Mouse (Mus musculus) CH12.LX (cell line): ENCODE results near the gene Spata20. TPM values are rescaled to one million over a fixed set of nuclear protein-coding genes. Genes with fewer than 3 reads are reported as not detected.

Experiments used
- DNase-seq: peaks from one replicate; pipeline ENCODE4 v3.0.0-alpha.2; 2013; ENCODE audit errors: extremely low read depth
- H3K27ac ChIP-seq: 2 replicates; pipeline ENCODE4 v1.5.1; 2012; ENCODE audit warnings: low read depth, mild to moderate bottlenecking, control low read depth, moderate library complexity; ENCODE audit not compliant: insufficient read depth
- H3K27me3 ChIP-seq: replicated peaks from 2 replicates; pipeline ENCODE3; 2012; ENCODE audit warnings: inconsistent platforms
- H3K36me3 ChIP-seq, 2 experiments: replicated peaks in 1 of 2; 2 replicates each; pipeline versions ENCODE3 to v1.6.1; 2012; ENCODE audit warnings: inconsistent platforms in 1 of 2, low read length in 1 of 2, mild to moderate bottlenecking in 1 of 2, mixed read lengths in 1 of 2, moderate library complexity in 1 of 2; ENCODE audit not compliant: control insufficient read depth in 1 of 2, insufficient read depth in 1 of 2
- H3K4me1 ChIP-seq, 2 experiments: 2 replicates each; pipeline ENCODE4 v1.6.1; 2012; ENCODE audit warnings: inconsistent platforms in 1 of 2, moderate library complexity in 1 of 2; ENCODE audit not compliant: insufficient read depth in 2 of 2, control insufficient read depth in 1 of 2
- H3K4me2 ChIP-seq: 2 replicates; pipeline ENCODE4 v1.6.1; 2012; ENCODE audit warnings: low read depth, mild to moderate bottlenecking, control low read depth; ENCODE audit not compliant: poor library complexity, insufficient read depth, severe bottlenecking
- H3K4me3 ChIP-seq, 3 experiments: fragments of 150-350 bp in 1 of 3; sonication (generic) in 1 of 3; replicated peaks in 1 of 3; 2 replicates each; pipeline versions ENCODE3 to v1.5.1; 2011 to 2012; ENCODE audit warnings: low read depth in 2 of 3, low read length in 2 of 3, mild to moderate bottlenecking in 2 of 3, moderate library complexity in 2 of 3, control low read depth in 1 of 3, improper control_type of control experiment in 1 of 3, inconsistent platforms in 1 of 3, mixed read lengths in 1 of 3; ENCODE audit not compliant: poor library complexity in 1 of 3
- H3K79me2 ChIP-seq: replicated peaks from 2 replicates; pipeline ENCODE4 v1.6.1; 2012; ENCODE audit warnings: mild to moderate bottlenecking, moderate library complexity; ENCODE audit not compliant: control insufficient read depth, poor library complexity, insufficient read depth, severe bottlenecking; ENCODE audit errors: extremely low read depth
- H3K9ac ChIP-seq: 2 replicates; pipeline ENCODE4 v1.6.1; 2012; ENCODE audit warnings: low read depth, mild to moderate bottlenecking, control low read depth, moderate library complexity; ENCODE audit not compliant: insufficient read depth
- H3K9me3 ChIP-seq: replicated peaks from 2 replicates; pipeline ENCODE3; 2012; ENCODE audit warnings: low read length, inconsistent platforms, mixed read lengths
- BHLHE40 ChIP-seq: IDR thresholded peaks from 2 replicates; pipeline ENCODE4 v1.6.1; 2011; ENCODE audit warnings: mild to moderate bottlenecking, low read depth, low read length, improper control_type of control experiment
- CHD1 ChIP-seq: IDR thresholded peaks from 2 replicates; pipeline ENCODE4 v1.6.1; 2012; ENCODE audit warnings: low read depth, low read length, improper control_type of control experiment, inconsistent platforms
- CTCF ChIP-seq, 2 experiments: IDR thresholded peaks in 1 of 2; conservative IDR thresholded peaks in 1 of 2; 2 replicates each; pipeline ENCODE4 v1.5.1; 2011 to 2012; ENCODE audit warnings: low read depth in 2 of 2, low read length in 2 of 2, improper control_type of control experiment in 1 of 2, inconsistent platforms in 1 of 2, mild to moderate bottlenecking in 1 of 2, moderate library complexity in 1 of 2
- E2F4 ChIP-seq: IDR thresholded peaks from 2 replicates; pipeline ENCODE4 v1.6.1; 2011; ENCODE audit warnings: low read depth, low read length, improper control_type of control experiment; ENCODE audit not compliant: insufficient replicate concordance
- EP300 ChIP-seq: IDR thresholded peaks from 2 replicates; pipeline ENCODE4 v1.6.1; 2011; ENCODE audit warnings: low read length, improper control_type of control experiment
- GABPA ChIP-seq: IDR thresholded peaks from 2 replicates; pipeline ENCODE4 v1.6.1; 2012; ENCODE audit warnings: low read depth, low read length, improper control_type of control experiment, inconsistent platforms; ENCODE audit not compliant: insufficient replicate concordance
- IRF4 ChIP-seq: IDR thresholded peaks from 2 replicates; pipeline ENCODE4 v1.6.1; 2014; ENCODE audit warnings: low read depth, mild to moderate bottlenecking, inconsistent platforms, low read length, improper control_type of control experiment
- MAX ChIP-seq: IDR thresholded peaks from 2 replicates; pipeline ENCODE4 v1.6.1; 2011; ENCODE audit warnings: low read length, improper control_type of control experiment
- MEF2A ChIP-seq: IDR thresholded peaks from 2 replicates; pipeline ENCODE4 v1.6.1; 2014; ENCODE audit warnings: low read depth, mild to moderate bottlenecking, inconsistent platforms, low read length, improper control_type of control experiment, borderline replicate concordance
- NELFE ChIP-seq: IDR thresholded peaks from 2 replicates; pipeline ENCODE4 v1.6.1; 2011; ENCODE audit warnings: low read depth, low read length, improper control_type of control experiment
- NRF1 ChIP-seq: IDR thresholded peaks from 2 replicates; pipeline ENCODE4 v1.6.1; 2014; ENCODE audit warnings: low read depth, mild to moderate bottlenecking, inconsistent platforms, low read length, improper control_type of control experiment, moderate library complexity
- RAD21 ChIP-seq: IDR thresholded peaks from 2 replicates; pipeline ENCODE4 v1.6.1; 2011; ENCODE audit warnings: low read depth, mild to moderate bottlenecking, low read length, improper control_type of control experiment, moderate library complexity
- SIN3A ChIP-seq: IDR thresholded peaks from 2 replicates; pipeline ENCODE4 v1.6.1; 2012; ENCODE audit warnings: low read length, improper control_type of control experiment, inconsistent platforms
- TCF12 ChIP-seq: IDR thresholded peaks from 2 replicates; pipeline ENCODE4 v1.6.1; 2014; ENCODE audit warnings: low read depth, mild to moderate bottlenecking, inconsistent platforms, low read length, improper control_type of control experiment
- UBTF ChIP-seq: IDR thresholded peaks from 2 replicates; pipeline ENCODE4 v1.6.1; 2012; ENCODE audit warnings: low read depth, mild to moderate bottlenecking, inconsistent platforms, low read length, improper control_type of control experiment, moderate library complexity
- USF1 ChIP-seq: IDR thresholded peaks from 2 replicates; pipeline ENCODE4 v1.6.1; 2014; ENCODE audit warnings: low read depth, mild to moderate bottlenecking, inconsistent platforms, low read length, improper control_type of control experiment
- USF2 ChIP-seq: conservative IDR thresholded peaks from 2 replicates; pipeline ENCODE4 v1.6.1; 2011; ENCODE audit warnings: low read depth, low read length, improper control_type of control experiment
- ZC3H11A ChIP-seq: IDR thresholded peaks from 2 replicates; pipeline ENCODE4 v1.6.1; 2012; ENCODE audit warnings: low read depth, mild to moderate bottlenecking, inconsistent platforms, low read length, improper control_type of control experiment
- ZMIZ1 ChIP-seq: IDR thresholded peaks from 2 replicates; pipeline ENCODE4 v1.6.1; 2012; ENCODE audit warnings: low read depth, mild to moderate bottlenecking, inconsistent platforms, low read length, improper control_type of control experiment
- ZNF384 ChIP-seq: IDR thresholded peaks from 2 replicates; pipeline ENCODE4 v1.6.1; 2012; ENCODE audit warnings: low read depth, low read length, improper control_type of control experiment, inconsistent platforms
- dilution Hi-C: fragments of 300-500 bp; cut with MboI; formaldehyde crosslinking; loops from 2 replicates; pipeline ENCODE4 v1.14.3; 2020; ENCODE audit warnings: low sequenced_read_pairs; ENCODE audit not compliant: extremely low pct_unique_long_range_greater_than_20kb, extremely low pct_ligation_motif_present
- in situ Hi-C: fragments of 300-500 bp; cut with MboI; formaldehyde crosslinking; loops from 3 replicates; pipeline ENCODE4 v1.14.3; 2019; ENCODE audit warnings: low sequenced_read_pairs, low pct_ligation_motif_present, low pct_unique_long_range_greater_than_20kb, mixed read lengths
- polyA plus RNA-seq: library from polyadenylated mRNA; unstranded; fragments of >175 nt; gene quantifications from 2 replicates; pipeline ENCODE4 v1.2.1, GENCODE M21; 2012; ENCODE audit warnings: low read depth; ENCODE audit not compliant: insufficient read length
- total RNA-seq, 2 experiments: library from RNA; depleted of rRNA; stranded (reverse); fragments of 300-350 nt in 1 of 2; fragments of >200 nt in 1 of 2; gene quantifications; 2 replicates each; pipeline ENCODE4 v1.2.3; 2012 to 2014

The Spata20 gene
- total and polyA plus RNA-seq, 3 experiments = not detected

DNA sequence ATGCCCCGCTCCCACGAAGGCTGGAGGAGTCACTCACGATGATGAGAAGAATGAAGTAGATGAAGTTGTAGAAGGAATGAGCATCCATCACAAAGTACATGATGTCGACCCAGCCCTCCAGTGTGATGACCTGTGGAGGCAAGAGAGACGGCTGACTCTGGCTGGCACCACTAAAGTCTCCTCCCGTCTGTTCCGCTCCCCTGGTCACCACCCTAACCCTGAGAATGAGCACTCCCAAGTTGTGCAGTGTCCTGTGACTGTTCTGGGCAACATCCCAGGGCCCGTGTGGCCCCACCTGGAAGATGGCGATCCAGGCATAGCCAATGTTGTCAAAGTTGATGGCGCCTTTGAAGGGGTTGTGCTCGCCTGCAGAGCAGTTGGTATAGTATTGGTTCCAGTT, 24.1 kb downstream of the Spata20 start:
- Histone ChIP-seq H3K4me2 (no peak overlapping the region), H3K27ac (no peak overlapping the region), H3K36me3 (no peaks in the 10 kb centered on the region), H3K4me3 (no peak overlapping the region), H3K9me3 (no peaks in the 10 kb centered on the region), H3K9ac (no peak overlapping the region), H3K27me3 (peaks cover 4% of the 10 kb centered on the region), H3K79me2 (no peaks in the 10 kb centered on the region), H3K4me1 (peaks cover 5 to 11% of the 10 kb centered on the region in 2 experiments)
- in situ Hi-C loops = no loop called here
- no peak for DNase-seq
- dilution Hi-C loops = no loop called here
- TF ChIP-seq MAX (no peak), EP300 (no peak), RAD21 (no peak), USF2 (no peak), MEF2A (no peak), ZC3H11A (no peak), UBTF (no peak), CTCF (conservative IDR thresholded peaks at IDR 0.05 in 1 of 2, IDR thresholded peaks at IDR 0.05 in 1 of 2; ENCODE audit: low read depth in 2 of 2, low read length in 2 of 2) (no peak), CHD1 (no peak), NRF1 (no peak), ZMIZ1 (no peak), BHLHE40 (no peak), SIN3A (no peak), ZNF384 (no peak), IRF4 (no peak), TCF12 (no peak), NELFE (no peak)

DNA sequence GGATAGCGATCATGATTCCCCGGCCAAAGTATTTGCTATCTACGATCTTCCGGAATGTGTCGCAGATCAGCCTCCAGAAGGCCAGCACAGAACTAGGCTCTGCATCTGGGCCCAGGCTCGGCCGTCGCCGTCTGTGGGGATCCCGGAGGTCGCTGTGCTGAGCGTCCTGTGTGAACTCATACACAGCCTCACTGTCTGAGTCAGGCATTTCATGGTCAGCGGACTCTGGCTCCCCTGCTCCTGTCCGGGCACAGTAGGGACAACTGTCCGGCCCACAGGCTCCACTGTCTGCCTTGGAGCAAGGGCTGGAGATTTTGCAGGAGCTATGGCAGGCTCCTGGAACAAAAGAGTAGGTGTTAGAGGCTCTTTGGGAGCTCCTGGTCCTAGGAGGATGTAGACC, 29.0 kb downstream of the Spata20 start:
- peaks cover 14 to 42% of the 10 kb centered on the region in 2 experiments for H3K4me1 ChIP-seq
- H3K27me3 ChIP-seq = peaks cover under 1% of the 10 kb centered on the region
- DNase-seq = no peak
- no peaks in the 10 kb centered on the region for H3K9me3 ChIP-seq
- no peaks in the 10 kb centered on the region for H3K36me3 ChIP-seq
- no peak overlapping the region for H3K9ac ChIP-seq
- in situ Hi-C loops (no loop called here), dilution Hi-C loops (no loop called here)
- H3K27ac ChIP-seq = no peak overlapping the region
- no peaks in the 10 kb centered on the region for H3K79me2 ChIP-seq
- no peak for TF ChIP-seq SIN3A
- TF ChIP-seq MAX = no peak
- TF ChIP-seq ZMIZ1 = no peak
- TF ChIP-seq GABPA = no peak
- no peak for TF ChIP-seq EP300
- TF ChIP-seq USF1 = no peak
- TF ChIP-seq NELFE = no peak
- no peak for TF ChIP-seq USF2
- TF ChIP-seq E2F4 = no peak
- TF ChIP-seq CHD1 = no peak
- no peak overlapping the region for H3K4me3 ChIP-seq
- H3K4me2 ChIP-seq = no peak overlapping the region
